Comparison of ENCODE assay signal across 29 mouse cellular contexts in the genomic region with DNA sequence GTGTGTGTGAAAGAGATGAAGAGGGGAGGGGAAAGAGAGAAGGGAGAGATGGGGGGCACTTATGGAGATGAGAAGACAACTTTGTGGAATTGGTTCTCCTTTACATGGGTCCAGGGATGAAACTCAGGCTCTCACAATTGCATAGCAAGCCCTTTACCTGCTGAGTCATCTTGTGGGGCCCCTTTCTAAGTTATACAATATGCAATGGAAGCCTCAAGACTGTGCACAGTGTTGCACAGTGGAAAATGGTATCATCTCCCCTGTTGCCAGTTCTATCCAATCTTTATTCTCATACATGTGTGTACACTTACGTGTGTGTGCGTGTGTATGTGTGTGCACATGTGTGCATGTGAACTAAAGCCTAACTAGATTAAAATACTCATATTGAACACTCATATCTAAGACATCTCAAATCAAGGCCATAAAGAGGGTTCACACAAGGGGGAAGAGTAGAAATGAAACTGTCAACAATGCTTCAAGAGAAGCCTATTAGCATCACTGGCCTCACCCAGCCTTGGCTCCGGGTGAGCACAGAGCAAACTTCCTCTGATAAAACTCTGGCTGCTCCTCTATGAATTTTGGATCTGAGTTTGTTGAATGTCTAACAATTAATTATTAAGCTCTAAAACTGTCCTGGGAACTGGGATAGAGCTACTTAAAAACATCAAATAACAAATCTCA. TPM values are rescaled to one million over a fixed set of nuclear protein-coding genes. Genes with fewer than 3 reads are reported as not detected.
"Had no signal": no experiment of that assay in that cellular context is flagged by ENCODE, and none has a peak within 500 bp of the region (broad histone marks: within the 10 kb centered on the region; RNA-seq: fewer than 3 reads in every experiment).

No protein-coding gene starts in this region.

- H3K9ac ChIP-seq: heart, embryonic 13.5 days; heart, embryonic 15.5 days; hindbrain, embryonic 13.5 days; hindbrain, embryonic 15.5 days; limb, embryonic 13.5 days; limb, embryonic 15.5 days; liver, embryonic 12.5 days; liver, embryonic 14.5 days had no signal

- ATAC-seq: hindbrain, postnatal 0 days; liver, embryonic 12.5 days had no signal

- H3K36me3 ChIP-seq: heart, embryonic 13.5 days; heart, embryonic 15.5 days; hindbrain, embryonic 13.5 days; hindbrain, embryonic 15.5 days; limb, embryonic 13.5 days; limb, embryonic 15.5 days; liver, embryonic 12.5 days had no signal

- H3K27me3 ChIP-seq: heart, embryonic 13.5 days; heart, embryonic 15.5 days; hindbrain, embryonic 13.5 days; hindbrain, embryonic 15.5 days; limb, embryonic 13.5 days; limb, embryonic 15.5 days; liver, embryonic 12.5 days had no signal

- H3K4me2 ChIP-seq: heart, embryonic 11.5 days; heart, embryonic 13.5 days; heart, embryonic 15.5 days; hindbrain, embryonic 13.5 days; hindbrain, embryonic 15.5 days; limb, embryonic 13.5 days; limb, embryonic 15.5 days; liver, embryonic 12.5 days had no signal

- H3K4me1 ChIP-seq: heart, embryonic 13.5 days; heart, embryonic 15.5 days; hindbrain, embryonic 15.5 days; limb, embryonic 13.5 days; limb, embryonic 15.5 days; liver, embryonic 12.5 days had no signal

- H3K4me3 ChIP-seq: gastrocnemius, adult 2 months; heart, embryonic 13.5 days; heart, embryonic 15.5 days; hindbrain, embryonic 13.5 days; hindbrain, embryonic 15.5 days; layer of hippocampus, adult 2 months; limb, embryonic 13.5 days; limb, embryonic 15.5 days; liver, embryonic 12.5 days had no signal

- H3K9me3 ChIP-seq: heart, embryonic 13.5 days; heart, embryonic 15.5 days; hindbrain, embryonic 13.5 days; hindbrain, embryonic 15.5 days; limb, embryonic 13.5 days; limb, embryonic 15.5 days; liver, embryonic 12.5 days had no signal

- H3K27ac ChIP-seq: gastrocnemius, adult 2 months; heart, embryonic 13.5 days; heart, embryonic 15.5 days; hindbrain, embryonic 13.5 days; hindbrain, embryonic 15.5 days; hindbrain, postnatal 0 days; layer of hippocampus, adult 2 months; limb, embryonic 13.5 days; limb, embryonic 15.5 days; liver, embryonic 12.5 days; liver, embryonic 14.5 days had no signal

- DNase-seq: gastrocnemius, adult 2 months; gastrocnemius, postnatal 10 days; gastrocnemius, postnatal 25 days; heart, adult 18-20 months; heart, postnatal 14 days; heart, postnatal 36 days; kidney, adult 18-20 months; kidney, adult 8-10 months; kidney, postnatal 10 days; kidney, postnatal 25 days; kidney, postnatal 4 days; left cerebral cortex, postnatal 4 days had no signal

RNA-seq across cellular contexts. Expression of a gene that starts 21.2 kb away (rescaled TPM):
- total RNA-seq: gastrocnemius, adult 2 months; gastrocnemius, postnatal 10 days; gastrocnemius, postnatal 25 days; gastrocnemius, postnatal 4 days; granulocyte monocyte progenitor cell, adult 5-6 weeks; heart, postnatal 36 days; hematopoietic stem cell, adult 5-6 weeks; layer of hippocampus, adult 2 months; layer of hippocampus, postnatal 25 days had no signal
- polyA plus RNA-seq: heart, embryonic 11.5 days; heart, embryonic 13.5 days; hindbrain, embryonic 15.5 days; limb, embryonic 11.5 days; limb, embryonic 15.5 days; liver, adult 2 months; liver, embryonic 12.5 days had no signal
